Mouse (Mus musculus): ENCODE measurements around the gene Axl.
A peak's percentile ranks its signal among the peaks of the same experiment; 100 is the strongest.
"Not testable (repeated sequence)": the region's sequence is repeated elsewhere in the genome, so short reads cannot be mapped to it uniquely, and the experiment has no call there.

Axl gene

DNA sequence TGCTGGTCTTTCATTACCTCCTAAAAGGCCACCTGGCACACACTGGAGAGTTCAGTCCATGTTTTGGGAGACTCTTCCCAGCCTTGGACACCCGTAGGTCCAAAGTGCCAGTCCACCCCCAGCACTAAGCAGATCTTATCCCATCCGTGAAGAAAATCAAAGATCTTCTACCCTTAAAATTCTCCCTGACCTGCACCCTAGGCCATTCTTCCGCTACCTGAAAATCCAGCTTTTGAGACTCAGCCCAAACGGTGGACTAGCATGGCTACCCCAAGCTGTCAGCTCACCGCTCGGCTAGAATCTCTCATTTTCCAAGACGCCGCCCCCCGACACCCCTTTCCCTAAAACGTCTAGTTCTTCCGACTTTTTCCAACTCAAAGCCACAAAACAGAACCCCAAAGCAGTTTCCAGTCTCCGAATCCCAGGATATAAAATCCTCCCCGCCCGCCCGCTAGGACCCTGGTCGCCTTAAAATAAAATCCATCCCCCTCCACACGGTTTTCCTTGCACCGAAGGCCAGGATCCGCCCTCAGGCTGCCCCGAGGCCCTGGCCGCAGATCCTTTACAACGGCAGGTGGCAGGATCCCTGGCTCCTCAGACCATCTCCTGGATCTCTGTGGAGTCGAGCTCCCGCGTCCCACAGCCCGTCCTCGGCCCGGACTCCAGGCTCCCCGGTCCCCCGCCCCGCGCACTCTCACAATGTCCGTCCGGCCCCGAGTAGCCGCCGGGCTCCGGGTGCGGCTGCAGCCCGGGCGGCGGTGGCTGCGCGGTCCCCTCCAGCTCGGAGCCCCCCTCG, 34.7 kb downstream of the Axl start:
- DNase-seq (ENCODE audit: low spot score) = no peak

GRCm38 (mm10) chr7:25753076-25753475, 35.4 kb downstream of the Axl start:
- DNase-seq (ENCODE audit: low spot score) = no peak

GRCm38 (mm10) chr7:25746844-25747243, 41.7 kb downstream of the Axl start:
- no peak for DNase-seq (ENCODE audit: low spot score)

DNA sequence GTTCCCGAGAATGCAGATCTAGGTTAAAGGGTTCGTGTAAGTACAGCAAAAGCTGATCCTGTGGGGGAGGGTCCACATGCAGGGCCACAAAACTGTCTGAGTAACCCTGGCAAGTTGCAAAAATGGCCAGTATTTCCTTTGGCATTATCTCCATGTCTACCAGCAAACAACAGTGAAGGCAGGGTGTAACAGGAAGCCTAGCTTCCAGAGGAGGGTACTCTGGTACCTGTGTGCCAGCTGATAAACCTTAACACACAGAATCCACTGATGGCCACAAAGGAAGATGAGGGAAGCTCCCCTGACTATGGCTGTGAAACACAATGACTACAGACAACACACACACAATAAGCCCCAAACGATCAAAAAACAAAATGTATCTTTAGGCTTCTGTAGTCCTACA, 50.2 kb downstream of the Axl start:
- DNase-seq (ENCODE audit: low spot score) = no peak

DNA sequence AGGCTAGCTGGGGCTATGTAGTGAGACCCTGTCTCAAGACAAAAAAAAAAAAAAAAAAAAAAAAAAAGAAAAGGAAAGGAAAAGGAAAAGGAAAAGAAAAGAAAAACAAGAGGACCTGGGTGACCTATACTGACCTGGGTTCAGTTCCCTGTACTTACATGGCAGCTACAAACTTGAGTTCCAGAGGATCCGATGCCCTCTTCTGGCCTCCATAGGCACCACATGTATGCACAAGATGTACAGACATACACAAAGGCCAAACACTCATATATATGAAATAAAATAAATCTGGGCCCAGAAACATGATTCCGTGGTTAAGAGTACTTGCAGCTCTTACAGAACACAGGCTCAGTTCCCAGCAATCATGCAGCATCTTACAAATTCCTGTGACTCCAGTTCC, 51.6 kb downstream of the Axl start:
- no peak for DNase-seq (ENCODE audit: low spot score)

DNA sequence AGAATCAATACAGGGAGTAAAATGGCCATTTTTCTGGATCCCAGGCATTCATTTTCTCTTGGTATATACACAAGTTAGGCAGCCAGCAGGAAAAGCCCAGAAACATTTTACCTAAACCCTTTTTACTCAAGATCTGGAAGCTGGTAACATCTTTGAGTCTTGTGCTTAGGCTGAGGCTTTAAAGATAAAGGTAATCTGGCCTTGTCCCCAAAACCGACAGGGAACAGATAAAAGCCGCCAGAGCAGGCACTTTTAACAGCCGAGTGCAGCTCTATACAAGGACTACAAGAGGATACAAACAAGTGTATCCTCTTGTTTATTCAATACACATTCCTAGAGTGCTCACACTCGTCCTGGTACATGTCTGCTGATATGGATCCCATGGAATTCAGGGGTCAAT, 53.5 kb downstream of the Axl start:
- no peak for DNase-seq (ENCODE audit: low spot score)

- no peak for DNase-seq (ENCODE audit: low spot score)
Measured at GRCm38 (mm10) chr7:25731294-25732055, 57.0 kb downstream of the Axl start.

GRCm38 (mm10) chr7:25729862-25730261, 58.6 kb downstream of the Axl start:
- no peak for DNase-seq (ENCODE audit: low spot score)

DNA sequence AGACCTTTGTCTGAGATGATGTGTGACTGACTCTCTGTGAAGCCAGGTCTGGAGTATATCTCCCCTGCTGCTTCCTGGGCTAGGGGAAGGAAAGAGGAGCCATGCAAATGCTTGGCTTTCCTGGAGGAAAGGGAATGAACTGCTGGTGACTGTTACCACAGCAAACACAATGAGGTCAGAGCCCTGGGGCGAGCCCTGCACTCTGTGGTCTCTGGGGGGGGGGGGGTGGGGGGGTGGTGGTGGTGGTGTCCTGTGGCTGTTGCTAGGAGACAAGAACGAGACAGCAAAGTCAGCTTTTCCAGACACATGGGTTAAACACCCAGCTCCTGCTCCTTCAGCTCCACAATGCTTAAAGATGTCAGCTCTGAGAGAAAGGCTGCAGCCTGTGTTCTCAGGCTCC, 59.1 kb downstream of the Axl start:
- DNase-seq (ENCODE audit: low spot score) = no peak

DNA sequence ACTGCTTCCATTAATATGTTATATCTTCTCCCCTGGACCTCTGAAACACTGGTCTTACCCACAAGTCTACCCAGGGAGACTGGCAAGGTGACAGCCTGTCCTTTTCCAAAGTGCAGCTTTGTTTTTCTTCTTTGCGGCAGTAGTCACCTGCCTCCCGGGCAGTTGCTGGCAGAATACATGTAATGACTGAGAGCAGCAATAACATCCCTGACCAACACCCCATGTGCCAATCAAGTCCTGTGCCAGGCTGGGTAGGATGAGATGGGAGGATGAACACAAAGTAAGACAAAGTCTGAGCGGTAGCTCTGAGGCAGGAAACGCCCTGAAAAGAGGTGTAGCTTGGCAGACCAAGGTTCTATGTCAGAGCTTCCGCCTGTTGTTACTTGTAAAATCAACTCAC, 60.7 kb downstream of the Axl start:
- DNase-seq (ENCODE audit: low spot score) = no peak

- DNase-seq (ENCODE audit: low spot score) = no peak
Measured at GRCm38 (mm10) chr7:25725886-25726285, 62.6 kb downstream of the Axl start.

- not testable (repeated sequence) for DNase-seq (ENCODE audit: low spot score)
Measured at GRCm38 (mm10) chr7:25721776-25722175, 66.7 kb downstream of the Axl start.

GRCm38 (mm10) chr7:25720760-25721159, 67.7 kb downstream of the Axl start:
- no peak for DNase-seq (ENCODE audit: low spot score)

- no peak for DNase-seq (ENCODE audit: low spot score)
Measured at GRCm38 (mm10) chr7:25719761-25720610, 68.5 kb downstream of the Axl start.

GRCm38 (mm10) chr7:25718788-25719417, 69.6 kb downstream of the Axl start, which contains the start of gene Ccdc97:
Ccdc97 (minus strand) TSS chr7:25719088.
- peak; percentile 89 for DNase-seq (ENCODE audit: low spot score)

- no peak for DNase-seq (ENCODE audit: low spot score)
Measured at GRCm38 (mm10) chr7:25717478-25717877, 71.0 kb downstream of the Axl start.

DNA sequence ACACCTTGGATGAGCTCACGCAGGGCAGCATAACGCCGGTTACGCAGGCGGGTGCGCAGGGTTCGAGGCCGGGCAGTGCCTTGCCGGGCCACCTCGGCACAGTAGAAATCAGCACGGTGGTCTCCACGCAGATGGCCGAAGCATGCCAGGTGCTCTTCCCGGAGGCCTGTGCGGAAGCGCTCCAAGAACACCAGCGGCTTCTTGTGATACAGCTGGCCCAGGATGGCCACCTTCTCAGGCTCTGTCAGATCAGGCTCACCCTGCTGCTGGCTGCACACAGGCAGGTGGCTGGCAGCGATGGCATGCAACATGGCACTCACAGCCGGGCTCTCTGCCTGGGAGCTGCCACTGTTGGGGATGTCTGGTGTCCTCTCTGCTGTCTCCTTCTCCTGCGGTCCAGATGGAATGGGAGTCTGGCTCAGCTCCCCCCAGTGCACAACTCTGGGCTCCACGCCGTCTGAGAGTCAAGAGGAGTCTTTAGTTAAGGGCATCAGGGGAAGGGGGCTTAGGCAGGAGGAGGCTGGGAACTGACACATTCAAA, 72.7 kb downstream of the Axl start:
- no peak for DNase-seq (ENCODE audit: low spot score)

GRCm38 (mm10) chr7:25714581-25714980, 73.9 kb downstream of the Axl start:
- no peak for DNase-seq (ENCODE audit: low spot score)

DNA sequence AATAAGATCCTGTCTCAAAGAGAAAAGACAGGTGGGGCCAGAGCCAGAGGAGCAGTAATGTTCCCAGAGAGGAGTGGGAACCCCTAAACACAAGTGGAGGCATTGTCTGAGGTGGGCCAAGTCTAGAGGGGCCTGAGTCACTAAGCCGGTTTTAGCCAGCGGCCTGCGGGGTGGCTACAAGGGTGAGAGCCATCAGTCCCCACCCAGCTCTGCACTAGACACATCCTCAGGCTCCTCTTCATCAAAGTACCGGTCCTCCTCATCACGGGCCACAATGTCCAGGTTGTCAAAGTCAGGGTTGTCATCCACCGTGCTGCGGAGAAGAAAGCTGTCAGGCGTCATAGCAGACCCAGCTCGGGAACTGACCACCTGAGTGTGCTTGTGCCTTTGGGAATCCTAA, 75.7 kb downstream of the Axl start:
- no peak for DNase-seq (ENCODE audit: low spot score)

DNA sequence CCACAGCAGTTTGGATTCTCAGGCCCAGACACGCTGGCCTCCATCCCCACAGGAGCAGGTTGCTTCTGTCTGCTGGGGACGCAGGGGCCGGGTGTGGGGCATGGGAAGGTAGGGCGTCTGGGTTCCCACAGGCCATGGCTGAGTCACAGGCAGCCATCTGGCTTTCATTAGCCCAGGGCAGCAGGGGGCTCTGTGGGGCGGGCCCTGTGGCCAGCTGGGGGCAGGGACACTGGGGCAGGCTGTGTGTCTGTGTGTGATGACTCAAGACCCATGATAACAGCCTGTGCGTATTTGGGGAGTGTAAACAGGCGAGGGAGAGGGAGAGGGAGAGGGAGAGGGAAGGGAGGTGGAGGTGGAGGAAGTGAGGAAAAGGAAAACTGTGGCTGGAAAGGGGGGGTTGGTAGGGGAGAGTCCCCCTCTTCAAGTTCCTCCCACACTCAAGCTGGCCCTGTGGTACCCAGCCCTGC, 76.7 kb downstream of the Axl start:
- DNase-seq (ENCODE audit: low spot score) = peak; percentile 76

DNA sequence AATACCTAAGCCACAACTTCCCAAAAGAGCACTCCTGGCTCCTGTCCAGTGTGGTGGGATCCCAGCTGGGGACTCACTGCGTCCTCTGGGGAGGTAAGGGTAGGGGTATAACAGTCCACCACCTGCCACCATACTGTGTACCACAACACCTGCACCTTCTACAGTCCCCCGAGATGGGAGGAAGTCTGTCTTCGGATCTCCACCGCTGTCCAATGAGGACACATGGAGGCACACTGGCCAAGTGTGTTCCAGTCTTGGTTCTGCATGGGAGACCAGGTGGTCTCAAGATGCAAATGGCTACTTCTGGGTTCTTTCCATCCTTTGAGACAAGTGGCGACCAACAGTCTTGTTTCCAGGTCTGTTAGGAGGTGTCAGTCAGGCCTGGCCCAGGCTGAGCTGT, 77.3 kb downstream of the Axl start:
- no peak for DNase-seq (ENCODE audit: low spot score)

Data from ovary, adult 18-20 months (tissue).